Mouse (Mus musculus) hindbrain, embryonic 11.5 days (tissue): ENCODE measurements around the gene Vav2. TPM values are rescaled to one million over a fixed set of nuclear protein-coding genes. Genes with fewer than 3 reads are reported as not detected.
A peak's percentile ranks its signal among the peaks of the same experiment; 100 is the strongest.

Experiments
- ATAC-seq: fragments of 200-750 bp; cut with Nextera tagmentation; 2 replicates; pipeline ENCODE4 v1.8.0; 2017; ENCODE audit warnings: mild to moderate bottlenecking, moderate TSS enrichment, moderate library complexity; ENCODE audit not compliant: low FRiP score
- DNase-seq: peaks from one replicate; pipeline ENCODE4 v3.0.0-alpha.2; 2015; ENCODE audit warnings: low spot score
- H3K27ac ChIP-seq: fragments of 300-500 bp; sonication (generic); 2 replicates; pipeline ENCODE4 v1.5.1; 2014; ENCODE audit warnings: mild to moderate bottlenecking, low read depth, low read length
- H3K27me3 ChIP-seq: fragments of 300-500 bp; sonication (generic); 2 replicates; pipeline ENCODE4 v1.6.1; 2014; ENCODE audit warnings: mild to moderate bottlenecking, low read length, moderate library complexity, mixed read lengths; ENCODE audit not compliant: control insufficient read depth, insufficient read depth
- H3K36me3 ChIP-seq: fragments of 300-500 bp; sonication (generic); 2 replicates; pipeline ENCODE4 v1.6.1; 2014; ENCODE audit warnings: mild to moderate bottlenecking, low read length, moderate library complexity, mixed read lengths; ENCODE audit not compliant: control insufficient read depth, insufficient read depth
- H3K4me1 ChIP-seq: fragments of 300-500 bp; sonication (generic); replicated peaks from 2 replicates; pipeline ENCODE4 v1.6.1; 2014; ENCODE audit warnings: low read length, mixed read lengths; ENCODE audit not compliant: control insufficient read depth, insufficient read depth
- H3K4me2 ChIP-seq: fragments of 300-500 bp; sonication (generic); replicated peaks from 2 replicates; pipeline ENCODE4 v1.6.1; 2014; ENCODE audit warnings: mild to moderate bottlenecking, low read depth, low read length
- H3K4me3 ChIP-seq: fragments of 300-500 bp; sonication (generic); 2 replicates; pipeline ENCODE4 v1.5.1; 2014; ENCODE audit warnings: low read depth, low read length
- H3K9ac ChIP-seq: fragments of 300-500 bp; sonication (generic); 2 replicates; pipeline ENCODE4 v1.6.1; 2014; ENCODE audit warnings: low read depth, low read length
- H3K9me3 ChIP-seq: fragments of 300-500 bp; sonication (generic); 2 replicates; pipeline ENCODE4 v1.6.1; 2016; ENCODE audit warnings: low read length; ENCODE audit not compliant: control insufficient read depth
- WGBS: fragments of 180-500 bp; shearing (Covaris S2); extraction: QIAGEN DNeasy Blood & Tissue Kit; methylation state at CpG from one replicate; pipeline ENCODE4 v1.1.7; 2014; 5-methylcytosine and 5-hydroxymethylcytosine counted together
- polyA plus RNA-seq: library from polyadenylated mRNA; unstranded; fragments of >200 nt; fragmentation: Nextera tagmentation; extraction: Ambion mirVana; gene quantifications from 2 replicates; pipeline ENCODE4 v1.2.1, GENCODE M21; 2014

Gene Vav2
- 12.9 and 14.9 TPM in 2 replicates for polyA plus RNA-seq

DNA sequence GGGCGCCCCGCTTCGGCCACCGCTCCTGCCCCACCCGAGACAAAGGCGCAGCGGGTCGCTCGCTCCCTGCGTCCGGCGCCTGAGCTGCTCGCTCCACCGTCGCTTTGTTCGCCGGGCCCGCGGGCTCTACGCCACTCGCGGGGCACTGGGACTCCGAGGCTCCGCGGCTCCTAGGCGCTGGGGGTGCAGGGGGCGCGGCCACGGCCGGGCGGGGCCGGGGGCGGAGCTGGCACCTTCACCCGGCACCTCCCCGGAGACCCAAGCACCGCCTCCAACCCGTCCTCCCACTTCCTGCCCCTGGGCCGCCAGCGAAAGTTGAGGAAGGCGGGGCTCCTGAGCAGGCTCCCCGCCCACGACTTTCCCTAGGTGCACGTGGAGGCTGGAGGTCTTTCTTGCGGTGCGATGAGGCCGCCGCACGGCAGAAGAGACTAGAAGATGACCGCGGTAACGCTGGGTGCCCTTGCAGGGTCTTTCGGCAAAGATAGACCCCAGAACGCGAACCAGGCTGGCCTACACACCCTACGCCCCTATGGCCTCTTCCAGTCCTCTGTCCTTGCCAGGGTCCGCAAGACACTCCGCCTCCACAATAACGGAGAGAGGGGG, at the start of gene Vav2:
Vav2 (minus strand) TSS at position 179 of the 603 bp plus-strand sequence.
- H3K9ac ChIP-seq: peak within 1 kb of the TSS; percentile 98
- H3K4me1 ChIP-seq: peaks cover 10% of the 10 kb centered on the region; the same call in 1 of the 2 replicates
- peak within 1 kb of the TSS; percentile 96 for H3K4me2 ChIP-seq
- no peaks in the 10 kb centered on the region for H3K9me3 ChIP-seq
- H3K27me3 ChIP-seq: no peaks in the 10 kb centered on the region
- under 1% methylated on average over 55 of the region's 58 CpGs for WGBS
- ATAC-seq (peak; percentile 90), DNase-seq (peak; percentile 93)
- peak within 1 kb of the TSS; percentile 93 for H3K4me3 ChIP-seq
- no peaks in the 10 kb centered on the region for H3K36me3 ChIP-seq
- peak within 1 kb of the TSS; percentile 92 for H3K27ac ChIP-seq

DNA sequence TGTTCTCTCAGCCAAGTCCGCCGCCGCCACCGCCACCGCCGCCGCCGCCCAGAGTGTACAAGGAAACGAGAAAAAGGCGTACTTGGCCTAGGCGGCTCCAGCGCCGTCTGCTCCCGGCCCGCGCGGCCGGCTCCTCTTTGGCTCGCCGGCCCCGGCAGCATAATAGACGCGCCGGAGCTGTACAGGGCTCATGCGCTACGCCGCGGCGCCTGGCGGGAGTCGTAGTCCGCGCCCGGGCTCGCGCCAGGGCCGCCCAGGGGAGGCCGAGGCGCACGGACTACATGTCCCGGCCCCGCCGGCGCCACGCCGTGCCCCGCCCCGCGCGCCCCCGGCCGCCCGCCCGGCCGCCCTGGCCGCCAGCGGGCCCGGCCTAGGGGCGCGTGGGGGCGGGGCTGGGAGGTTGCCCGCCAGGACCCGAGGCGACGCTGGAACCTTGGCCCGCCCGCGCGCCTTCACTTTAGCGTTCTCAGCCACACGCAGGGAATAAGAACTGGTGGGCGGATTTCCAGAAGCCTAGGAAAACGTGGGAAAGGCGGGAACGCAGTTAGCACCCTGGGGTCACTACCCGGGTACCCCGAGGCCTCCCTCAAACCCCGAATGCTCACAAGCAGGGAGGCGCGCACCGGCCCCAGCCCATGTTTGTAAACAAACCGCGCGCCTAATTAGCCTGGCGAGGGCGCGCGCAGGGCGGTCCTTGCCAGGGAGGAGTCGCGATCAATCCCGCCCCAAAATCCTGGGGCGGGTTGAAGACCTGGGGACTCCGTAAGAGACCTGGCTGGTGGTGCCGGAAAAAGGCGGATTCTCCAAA, 48.9 kb upstream of the Vav2 start:
- Histone ChIP-seq H3K4me2 (peak overlapping the region; percentile 87), H3K9ac (peak overlapping the region; percentile 99), H3K4me1 (peaks cover 16% of the 10 kb centered on the region), H3K36me3 (no peaks in the 10 kb centered on the region), H3K27ac (peak overlapping the region; percentile 97), H3K4me3 (peak overlapping the region; percentile 98), H3K9me3 (no peaks in the 10 kb centered on the region), H3K27me3 (no peaks in the 10 kb centered on the region)
- WGBS: 0% methylated on average over 48 of the region's 96 CpGs
- peak; percentile 99 for ATAC-seq
- peak; percentile 94 for DNase-seq

DNA sequence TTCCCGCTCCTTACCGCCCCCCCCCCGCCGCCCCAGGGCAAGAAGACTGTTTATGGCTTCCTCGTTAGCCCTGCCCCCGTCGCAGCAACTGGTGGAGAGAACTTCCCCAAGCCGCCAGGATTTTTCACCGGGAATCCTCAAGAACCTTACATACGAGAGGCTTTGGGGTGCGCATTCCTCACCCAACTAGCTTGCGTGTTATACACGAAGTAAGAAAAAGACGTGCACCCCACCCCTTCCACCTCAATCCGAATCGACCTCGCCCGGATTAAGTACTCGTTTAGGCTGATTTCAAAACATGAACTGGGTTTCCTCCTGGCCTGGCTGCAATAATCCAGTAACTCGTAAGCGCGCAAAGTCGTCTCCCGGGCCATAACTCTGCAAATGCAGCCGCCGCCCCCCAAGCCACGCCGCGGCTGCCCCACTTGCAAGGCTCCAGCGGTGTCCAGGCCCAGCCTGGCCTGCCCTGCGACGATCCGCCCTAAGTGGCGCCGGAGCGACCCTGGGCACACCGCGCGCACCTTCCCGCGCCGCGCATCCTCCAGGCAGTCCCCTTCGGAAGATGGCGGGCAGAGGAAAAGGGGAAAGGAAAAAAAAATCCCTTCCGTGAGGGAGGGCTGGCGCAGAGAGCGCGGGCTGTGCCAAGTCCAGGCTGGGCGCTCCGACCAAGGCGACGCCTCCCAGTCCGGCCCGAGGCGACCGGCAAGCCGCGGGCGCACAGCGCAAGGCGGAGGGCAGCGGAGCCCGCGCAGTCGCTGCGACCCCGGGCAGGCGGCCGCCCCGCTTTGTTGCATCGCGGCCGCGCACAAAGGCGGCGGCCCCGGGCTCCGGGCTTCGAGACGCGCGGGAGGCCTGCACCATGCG, 48.0 kb upstream of the Vav2 start:
- under 1% methylated on average over 70 of the region's 84 CpGs for WGBS
- no peaks in the 10 kb centered on the region for H3K9me3 ChIP-seq
- H3K9ac ChIP-seq: peak overlapping the region; percentile 99
- ATAC-seq (peak; percentile 66), DNase-seq (peak; percentile 67)
- no peaks in the 10 kb centered on the region for H3K36me3 ChIP-seq
- peak overlapping the region; percentile 97 for H3K27ac ChIP-seq
- peaks cover 20% of the 10 kb centered on the region for H3K4me1 ChIP-seq
- no peaks in the 10 kb centered on the region for H3K27me3 ChIP-seq
- H3K4me2 ChIP-seq: peak overlapping the region; percentile 87
- peak overlapping the region; percentile 98 for H3K4me3 ChIP-seq

DNA sequence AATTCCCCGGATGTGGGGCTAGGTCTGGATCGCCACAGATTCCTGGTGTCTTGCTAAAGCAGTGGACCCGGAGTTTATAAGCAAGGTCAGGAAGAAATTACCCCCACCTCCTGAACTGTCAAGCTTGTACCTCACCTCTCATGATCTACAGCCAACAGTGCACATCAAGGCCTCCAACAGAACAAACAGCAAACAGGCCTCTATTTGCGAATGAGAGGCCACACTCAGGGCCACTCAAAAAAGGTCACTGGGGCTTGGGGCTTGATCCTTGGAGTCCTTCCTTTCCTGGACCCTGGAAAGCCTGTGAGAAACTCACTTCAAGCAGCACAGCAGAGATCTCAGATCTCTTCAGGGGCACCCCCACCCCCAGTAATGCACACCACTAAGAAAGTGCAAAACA, 47.1 kb upstream of the Vav2 start:
- DNase-seq (no peak), ATAC-seq (no peak)
- H3K27ac ChIP-seq: no peak overlapping the region
- H3K4me1 ChIP-seq: peaks cover 20% of the 10 kb centered on the region
- H3K9ac ChIP-seq: peak overlapping the region; percentile 99
- H3K27me3 ChIP-seq: no peaks in the 10 kb centered on the region
- peak overlapping the region; percentile 98 for H3K4me3 ChIP-seq
- 37% methylated on average over 4 of the region's 4 CpGs for WGBS
- no peaks in the 10 kb centered on the region for H3K36me3 ChIP-seq
- peak overlapping the region; percentile 87 for H3K4me2 ChIP-seq
- no peaks in the 10 kb centered on the region for H3K9me3 ChIP-seq

- ATAC-seq: no peak
- H3K4me2 ChIP-seq: peak overlapping the region; percentile 87
- peak overlapping the region; percentile 99; the same call in 1 of the 2 replicates for H3K9ac ChIP-seq
- H3K36me3 ChIP-seq: no peaks in the 10 kb centered on the region
- H3K4me1 ChIP-seq: peaks cover 20% of the 10 kb centered on the region
- H3K27ac ChIP-seq: no peak overlapping the region
- no peaks in the 10 kb centered on the region for H3K27me3 ChIP-seq
- no peak for DNase-seq
- H3K4me3 ChIP-seq: peak overlapping the region; percentile 98
- 76% methylated on average over 7 of the region's 7 CpGs for WGBS
- H3K9me3 ChIP-seq: no peaks in the 10 kb centered on the region
These were observed 46.4 kb upstream of the Vav2 start for GRCm38 (mm10) chr2:27473061-27473765.

DNA sequence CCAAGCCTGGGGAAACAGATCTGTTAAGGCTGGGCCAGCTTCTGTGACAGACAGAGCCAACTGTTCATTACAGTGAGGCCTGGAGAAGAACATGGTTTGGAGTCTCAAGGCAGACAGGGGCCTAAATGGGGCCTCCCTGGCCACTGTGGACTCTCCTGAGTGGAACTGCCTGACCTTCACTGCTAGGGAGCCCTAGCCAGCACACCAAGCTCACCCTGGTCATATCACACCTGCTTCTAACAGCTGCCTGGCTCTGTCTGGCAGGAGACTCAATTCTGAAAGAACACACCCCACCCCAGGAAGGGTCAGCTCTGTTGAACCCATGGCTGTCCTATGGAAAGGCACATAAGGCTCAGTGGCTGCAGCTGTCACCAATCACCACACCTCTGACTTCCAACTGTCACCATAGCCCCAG, 44.3 kb upstream of the Vav2 start:
- no peaks in the 10 kb centered on the region for H3K9me3 ChIP-seq
- no peak overlapping the region for H3K4me2 ChIP-seq
- H3K4me3 ChIP-seq: no peak overlapping the region
- H3K27me3 ChIP-seq: no peaks in the 10 kb centered on the region
- H3K27ac ChIP-seq: no peak overlapping the region
- ATAC-seq (no peak), DNase-seq (no peak)
- H3K9ac ChIP-seq: 0 out of 2 replicates have a peak overlapping the region, but pooled peaks have one; percentile 11
- H3K4me1 ChIP-seq: peaks cover 20% of the 10 kb centered on the region
- H3K36me3 ChIP-seq: no peaks in the 10 kb centered on the region

GRCm38 (mm10) chr2:27470535-27470934, 43.7 kb upstream of the Vav2 start:
- no peak for ATAC-seq
- WGBS: 98% methylated on average over 2 of the region's 2 CpGs
- Histone ChIP-seq H3K9me3 (no peaks in the 10 kb centered on the region), H3K9ac (no peak overlapping the region), H3K27me3 (no peaks in the 10 kb centered on the region), H3K4me1 (peaks cover 20% of the 10 kb centered on the region), H3K4me2 (no peak overlapping the region), H3K4me3 (no peak overlapping the region), H3K27ac (no peak overlapping the region), H3K36me3 (no peaks in the 10 kb centered on the region)
- DNase-seq: no peak

- no peak overlapping the region for H3K9ac ChIP-seq
- H3K27ac ChIP-seq: no peak overlapping the region
- no peaks in the 10 kb centered on the region for H3K27me3 ChIP-seq
- WGBS: 82% methylated on average over 3 of the region's 3 CpGs
- no peaks in the 10 kb centered on the region for H3K9me3 ChIP-seq
- ATAC-seq (no peak), DNase-seq (no peak)
- no peak overlapping the region for H3K4me3 ChIP-seq
- H3K4me2 ChIP-seq: no peak overlapping the region
- H3K36me3 ChIP-seq: no peaks in the 10 kb centered on the region
- peaks cover 20% of the 10 kb centered on the region for H3K4me1 ChIP-seq
These were observed 43.1 kb upstream of the Vav2 start for GRCm38 (mm10) chr2:27469991-27470355.
